Mouse (Mus musculus) WW6 (cell line): ENCODE measurements around the gene Spsb2.
"Not testable (repeated sequence)": the region's sequence is repeated elsewhere in the genome, so short reads cannot be mapped to it uniquely, and the experiment has no call there.

Experiments used
- DNase-seq: peaks from one replicate; pipeline ENCODE4 v3.0.0-alpha.2; 2013; ENCODE audit warnings: low read depth, low spot score

Spsb2 gene

GRCm38 (mm10) chr6:124802400-124802799 is 6.1 kb upstream of the Spsb2 start:
- not testable (repeated sequence) for DNase-seq

DNA sequence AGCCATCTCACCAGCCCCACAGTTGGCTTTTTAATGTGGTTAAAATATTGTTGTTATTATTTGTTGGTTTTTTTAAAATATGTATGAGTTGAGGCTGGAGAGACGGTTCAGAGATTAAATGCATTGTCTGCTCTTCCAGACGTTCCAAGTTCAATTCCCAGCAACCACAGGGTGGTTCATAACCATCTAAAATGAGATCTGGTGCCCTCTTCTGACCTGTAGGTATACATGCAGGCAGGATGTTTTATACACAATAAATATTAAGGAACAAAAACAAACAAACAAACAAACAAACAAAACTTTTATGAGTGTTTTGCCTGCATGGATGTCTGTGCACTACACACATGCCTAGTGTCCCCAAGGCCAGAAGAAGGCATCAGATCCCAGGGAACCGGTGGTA is 5.4 kb upstream of the Spsb2 start:
- DNase-seq = no peak

GRCm38 (mm10) chr6:124803691-124804090 is 4.8 kb upstream of the Spsb2 start:
- DNase-seq = not testable (repeated sequence)

- DNase-seq = no peak
Measured at GRCm38 (mm10) chr6:124804341-124804740, 4.1 kb upstream of the Spsb2 start.

GRCm38 (mm10) chr6:124805341-124806321 is 2.8 kb upstream of the Spsb2 start:
- peak; percentile 98 for DNase-seq

DNA sequence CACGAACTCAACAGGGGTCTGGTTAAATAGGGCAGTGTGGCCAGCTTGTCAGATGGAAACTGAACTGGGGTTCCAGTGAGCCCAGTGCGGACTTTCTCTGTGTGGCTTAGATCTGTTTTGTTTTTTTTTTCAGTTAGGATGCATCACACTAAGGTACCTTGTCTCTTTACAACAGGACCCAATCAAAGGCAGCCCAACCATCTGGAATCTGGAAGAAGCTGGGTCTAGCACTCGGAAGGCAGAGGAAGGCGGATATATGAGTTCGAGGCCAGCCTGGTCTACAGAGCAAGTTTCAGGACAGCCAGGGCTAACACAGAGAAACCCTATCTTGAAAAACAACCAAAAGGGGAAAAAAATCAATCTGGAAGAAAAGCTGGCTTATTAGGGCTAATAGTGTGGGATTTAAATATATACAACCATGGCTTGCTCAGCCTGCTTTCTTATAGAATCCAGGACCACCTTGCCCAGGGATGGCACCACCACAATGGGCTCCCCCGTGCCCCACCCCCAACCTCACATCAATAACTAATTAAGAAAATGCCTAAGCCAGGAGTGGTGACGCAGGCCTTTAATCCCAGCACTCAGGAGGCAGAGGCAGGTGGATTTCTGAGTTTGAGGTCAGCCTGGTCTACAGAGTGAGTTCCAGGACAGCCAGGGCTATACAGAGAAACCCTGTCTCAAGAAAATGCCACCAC is 1.9 kb upstream of the Spsb2 start:
- DNase-seq = no peak

- DNase-seq = no peak
Measured at GRCm38 (mm10) chr6:124807366-124807765, 1.1 kb upstream of the Spsb2 start.

- no peak for DNase-seq
Measured at GRCm38 (mm10) chr6:124807986-124808357, 489 bp upstream of the Spsb2 start.

GRCm38 (mm10) chr6:124809052-124809774 is 752 bp downstream of the Spsb2 start:
- DNase-seq = no peak

DNA sequence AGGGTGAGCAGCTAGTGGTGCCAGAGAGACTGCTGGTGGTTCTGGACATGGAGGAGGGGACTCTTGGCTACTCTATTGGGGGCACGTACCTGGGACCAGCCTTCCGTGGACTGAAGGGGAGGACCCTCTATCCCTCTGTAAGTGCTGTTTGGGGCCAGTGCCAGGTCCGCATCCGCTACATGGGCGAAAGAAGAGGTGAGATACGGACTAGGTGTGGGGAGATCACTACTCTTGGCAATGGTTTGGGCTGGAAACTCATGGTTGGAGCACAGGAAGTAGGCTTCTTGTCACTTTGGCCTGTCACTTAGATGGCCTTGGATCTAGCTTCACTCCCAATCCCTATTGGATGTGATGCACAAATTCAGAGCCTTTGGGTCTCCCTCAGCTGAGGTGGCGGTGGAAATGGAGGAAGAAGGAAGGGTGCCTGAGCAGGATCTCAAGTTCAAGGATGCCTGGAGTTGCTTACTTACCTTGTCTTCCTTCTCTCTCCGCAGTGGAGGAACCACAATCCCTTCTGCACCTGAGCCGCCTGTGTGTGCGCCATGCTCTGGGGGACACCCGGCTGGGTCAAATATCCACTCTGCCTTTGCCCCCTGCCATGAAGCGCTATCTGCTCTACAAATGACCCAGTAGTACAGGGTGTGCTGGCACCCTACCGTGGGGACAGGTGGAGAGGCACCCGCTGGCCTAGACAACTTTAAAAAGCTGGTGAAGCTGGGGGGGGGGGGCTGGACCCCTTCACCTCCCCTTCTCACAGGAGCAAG is 1.5 kb downstream of the Spsb2 start:
- no peak for DNase-seq

GRCm38 (mm10) chr6:124810566-124811402 is 2.3 kb downstream of the Spsb2 start:
- not testable (repeated sequence) for DNase-seq

GRCm38 (mm10) chr6:124811403-124811665 is 2.9 kb downstream of the Spsb2 start:
- no peak for DNase-seq

GRCm38 (mm10) chr6:124811701-124812560 is 3.5 kb downstream of the Spsb2 start:
- DNase-seq = no peak

GRCm38 (mm10) chr6:124812848-124813247 is 4.4 kb downstream of the Spsb2 start:
- no peak for DNase-seq

DNA sequence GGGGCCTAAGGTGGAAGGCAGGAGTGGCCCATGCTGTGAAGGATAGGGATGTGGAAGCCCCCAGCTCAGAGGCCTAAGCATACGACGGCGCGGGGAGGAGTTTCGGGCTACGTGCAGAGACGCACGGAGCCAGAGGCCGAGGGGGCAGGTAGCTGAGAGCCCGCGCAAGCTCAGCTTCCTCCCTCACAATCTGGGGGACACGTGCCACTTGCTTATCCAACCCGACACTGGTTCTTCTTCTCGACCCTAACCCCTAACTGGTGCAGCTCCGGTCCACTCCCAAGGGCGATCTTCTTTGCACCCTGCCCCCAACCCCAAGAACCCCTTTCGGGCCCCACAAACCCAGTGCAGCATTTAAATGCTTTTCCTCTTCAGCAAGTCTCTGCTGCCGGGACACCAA is 5.0 kb downstream of the Spsb2 start:
- DNase-seq = no peak

DNA sequence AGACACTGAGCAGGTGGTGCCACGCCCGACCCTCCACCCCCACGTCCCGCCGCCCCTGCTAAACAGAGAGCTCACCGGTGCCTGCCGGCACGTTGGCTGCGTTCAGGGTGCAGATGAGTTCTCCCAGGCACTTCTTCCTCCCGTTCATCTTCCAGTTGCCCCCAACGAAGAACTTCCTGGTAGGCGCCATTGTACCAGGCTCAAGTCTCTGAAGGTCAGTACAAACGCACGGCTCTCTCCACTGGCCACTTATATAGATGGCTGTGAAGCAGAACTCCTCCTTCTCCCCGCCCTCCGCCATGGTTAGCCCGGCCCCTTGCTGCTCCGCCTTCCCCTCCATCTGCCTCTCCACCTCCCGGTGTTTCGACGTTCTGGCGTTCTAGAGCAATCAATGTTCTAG is 5.5 kb downstream of the Spsb2 start, which contains the start of gene Tpi1:
Gene Tpi1, minus strand, starts transcription at position 364 of the 400 bp plus-strand sequence.
- peak; percentile 81 for DNase-seq

- no peak for DNase-seq
Measured at GRCm38 (mm10) chr6:124814448-124814847, 6.0 kb downstream of the Spsb2 start.

DNA sequence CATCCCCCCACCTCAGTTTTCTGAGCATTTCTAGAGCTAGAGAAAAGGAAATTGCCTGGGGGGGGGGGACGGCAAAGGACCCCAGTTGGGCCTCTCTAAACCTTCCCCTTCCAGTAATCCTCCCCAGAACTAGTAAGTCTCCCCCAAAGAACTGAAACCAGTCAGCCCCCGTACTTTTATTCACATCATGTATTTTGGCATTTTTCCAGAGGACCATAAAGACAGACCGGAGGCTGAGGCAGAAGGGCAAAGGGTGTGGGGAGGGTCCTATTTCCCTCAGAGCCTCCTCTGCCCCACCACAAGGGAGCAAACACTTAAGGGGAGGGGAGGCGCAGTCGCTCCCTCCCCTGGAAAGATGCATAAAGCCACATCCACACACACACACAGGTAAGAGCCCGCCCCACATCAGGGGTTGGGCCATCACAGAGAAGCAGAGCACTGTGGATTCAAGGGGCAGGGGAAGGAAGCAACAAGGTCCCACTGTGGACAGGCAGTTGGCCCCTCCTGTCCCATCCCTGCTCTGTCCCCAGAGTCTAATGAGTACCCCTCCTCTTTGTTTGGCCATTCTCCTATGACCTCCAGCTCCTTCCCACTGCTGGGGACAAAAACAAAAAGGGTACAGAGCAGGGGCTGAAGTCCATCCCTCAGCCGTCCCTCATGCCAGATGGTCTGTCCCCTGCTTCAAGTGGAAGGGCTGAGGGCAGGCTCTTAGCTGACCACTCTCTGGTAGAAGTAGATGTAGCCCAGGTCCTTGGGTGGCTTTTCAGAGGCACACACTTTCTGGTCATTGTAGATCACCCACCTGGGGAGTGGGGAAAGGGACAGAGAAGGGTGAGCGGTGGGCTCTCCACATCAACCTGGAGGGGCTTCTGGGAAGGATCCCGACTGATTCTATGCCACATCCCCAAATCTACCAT is 6.7 kb downstream of the Spsb2 start:
- DNase-seq = no peak

GRCm38 (mm10) chr6:124816611-124817010 is 8.2 kb downstream of the Spsb2 start:
- DNase-seq = no peak
